Mouse (Mus musculus) kidney, postnatal 0 days (tissue): Measurements from ENCODE around the gene Dars. TPM values are rescaled to one million over a fixed set of nuclear protein-coding genes. Genes with fewer than 3 reads are reported as not detected.
A peak's percentile ranks its signal among the peaks of the same experiment; 100 is the strongest.

Experiments used
- ATAC-seq: fragments of 200-750 bp; cut with Nextera tagmentation; replicated peaks from 2 replicates; pipeline ENCODE4 v1.8.0; 2017; ENCODE audit warnings: low read depth, moderate number of reproducible peaks, moderate TSS enrichment, moderate library complexity; ENCODE audit not compliant: low FRiP score
- DNase-seq: peaks from one replicate; pipeline ENCODE4 v3.0.0-alpha.2; 2016; ENCODE audit warnings: low spot score
- H3K27ac ChIP-seq: fragments of 300-500 bp; sonication (generic); 2 replicates; pipeline ENCODE4 v1.5.1; 2014; ENCODE audit warnings: mild to moderate bottlenecking
- H3K27me3 ChIP-seq: fragments of 300-500 bp; sonication (generic); 2 replicates; pipeline ENCODE4 v1.6.1; 2014; ENCODE audit warnings: low read length, mixed read lengths; ENCODE audit not compliant: insufficient read depth
- H3K36me3 ChIP-seq: fragments of 300-500 bp; sonication (generic); 2 replicates; pipeline ENCODE4 v1.6.1; 2014; ENCODE audit warnings: low read length, mixed read lengths; ENCODE audit not compliant: insufficient read depth
- H3K4me1 ChIP-seq: fragments of 300-500 bp; sonication (generic); replicated peaks from 2 replicates; pipeline ENCODE4 v1.6.1; 2014; ENCODE audit warnings: antibody characterized with exemption, low read length, mixed read lengths; ENCODE audit not compliant: insufficient read depth
- H3K4me2 ChIP-seq: fragments of 300-500 bp; sonication (generic); 2 replicates; pipeline ENCODE4 v1.6.1; 2014; ENCODE audit warnings: mild to moderate bottlenecking, low read length, moderate library complexity, mixed read lengths
- H3K4me3 ChIP-seq: fragments of 300-500 bp; sonication (generic); replicated peaks from 2 replicates; pipeline ENCODE4 v1.5.1; 2014; ENCODE audit warnings: low read depth, low read length
- H3K9ac ChIP-seq: fragments of 300-500 bp; sonication (generic); 2 replicates; pipeline ENCODE4 v1.6.1; 2014; ENCODE audit warnings: low read depth, low read length
- H3K9me3 ChIP-seq: fragments of 300-500 bp; sonication (generic); replicated peaks from 2 replicates; pipeline ENCODE4 v1.6.1; 2016; ENCODE audit warnings: low read length, inconsistent platforms, mixed read lengths
- CTCF ChIP-seq: IDR thresholded peaks from 2 replicates; pipeline ENCODE4 v1.5.1; 2016; ENCODE audit warnings: antibody characterized with exemption, low read depth, mild to moderate bottlenecking, moderate library complexity
- WGBS: fragments of 180-500 bp; shearing (Covaris S2); extraction: QIAGEN DNeasy Blood & Tissue Kit; methylation state at CpG from one replicate; pipeline ENCODE4 v1.1.7; 2014; 5-methylcytosine and 5-hydroxymethylcytosine counted together
- polyA plus RNA-seq: library from polyadenylated mRNA; unstranded; fragments of >200 nt; fragmentation: Nextera tagmentation; extraction: Ambion mirVana; gene quantifications from 2 replicates; pipeline ENCODE4 v1.2.1, GENCODE M21; 2015

The Dars gene
- polyA plus RNA-seq, 1 experiment from 2014 or later: 142 TPM

DNA sequence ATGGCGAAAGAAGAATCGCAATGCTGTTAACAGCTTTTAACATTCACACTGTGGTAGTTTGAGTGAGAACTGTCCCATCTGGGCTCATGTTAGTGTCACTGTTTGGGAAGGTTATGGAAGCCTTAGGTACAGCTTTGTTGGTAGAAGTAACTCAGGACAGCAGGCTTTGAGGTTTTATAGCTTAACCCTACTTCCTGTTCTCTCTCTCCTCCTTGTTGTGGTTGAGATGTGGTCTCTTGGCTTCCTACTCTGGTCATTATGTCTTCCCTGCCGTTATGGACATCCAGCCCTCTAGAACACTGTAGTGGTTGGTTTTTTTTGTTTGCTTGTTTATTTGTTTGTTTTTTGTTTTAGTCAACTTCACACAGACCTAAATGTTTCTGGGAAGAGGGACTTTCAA, 18.8 kb upstream of the Dars start:
- Histone ChIP-seq H3K4me3 (no peak overlapping the region), H3K4me2 (no peak overlapping the region), H3K9ac (no peak overlapping the region), H3K27me3 (no peaks in the 10 kb centered on the region), H3K9me3 (no peaks in the 10 kb centered on the region), H3K4me1 (no peaks in the 10 kb centered on the region), H3K36me3 (no peaks in the 10 kb centered on the region), H3K27ac (no peak overlapping the region)
- no peak for TF ChIP-seq CTCF
- 69% methylated on average over 3 of the region's 3 CpGs for WGBS
- no peak for DNase-seq
- no peak for ATAC-seq

DNA sequence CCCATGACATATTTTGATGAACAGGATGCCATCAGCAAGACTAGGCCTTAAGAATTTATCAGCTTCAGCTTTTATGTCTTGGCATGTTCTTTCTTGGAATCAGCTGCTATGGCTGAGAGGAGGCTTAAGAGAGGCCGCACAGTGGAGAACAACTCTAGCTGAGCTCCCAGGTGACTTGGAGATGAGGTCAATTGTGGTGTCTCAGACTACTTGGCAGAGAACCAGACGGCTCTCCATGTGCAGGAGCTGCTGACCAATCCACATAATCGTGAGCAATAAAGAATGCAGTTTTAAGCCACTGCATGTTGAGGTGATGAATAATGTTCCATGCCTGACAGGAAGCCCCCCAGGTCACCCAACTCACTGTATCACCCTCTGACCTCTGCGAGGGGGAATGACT, 18.4 kb upstream of the Dars start:
- no peaks in the 10 kb centered on the region for H3K4me1 ChIP-seq
- H3K9me3 ChIP-seq: no peaks in the 10 kb centered on the region
- H3K4me2 ChIP-seq: no peak overlapping the region
- no peaks in the 10 kb centered on the region for H3K36me3 ChIP-seq
- DNase-seq (no peak), ATAC-seq (no peak)
- H3K9ac ChIP-seq: no peak overlapping the region
- no peaks in the 10 kb centered on the region for H3K27me3 ChIP-seq
- no peak overlapping the region for H3K27ac ChIP-seq
- no peak for TF ChIP-seq CTCF
- WGBS: 48% methylated on average over 4 of the region's 4 CpGs
- H3K4me3 ChIP-seq: no peak overlapping the region

DNA sequence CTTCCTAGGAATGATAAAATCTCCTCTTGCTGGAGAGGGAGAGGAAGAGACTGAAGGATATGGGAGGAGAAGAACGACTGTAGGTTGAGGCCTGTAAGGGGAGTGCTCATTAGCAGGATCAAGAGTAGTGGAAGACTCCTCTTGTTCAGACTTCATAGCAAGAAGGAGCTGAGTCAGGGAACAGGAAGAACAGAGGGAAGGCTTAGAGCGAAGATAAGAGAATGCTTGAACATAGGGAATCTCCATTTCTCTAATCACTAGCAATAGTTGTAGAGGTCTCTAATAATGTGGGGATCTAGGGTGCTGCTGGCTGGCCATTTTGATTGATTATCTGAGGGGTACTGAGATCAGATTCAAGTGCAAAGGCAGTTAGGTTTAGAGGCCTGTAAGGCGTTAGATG, 7.8 kb upstream of the Dars start:
- no peaks in the 10 kb centered on the region for H3K27me3 ChIP-seq
- H3K4me1 ChIP-seq: no peaks in the 10 kb centered on the region
- no peak overlapping the region for H3K4me2 ChIP-seq
- 88% methylated on average over 3 of the region's 3 CpGs for WGBS
- no peak overlapping the region for H3K27ac ChIP-seq
- no peak overlapping the region for H3K9ac ChIP-seq
- DNase-seq: no peak
- no peak for TF ChIP-seq CTCF
- ATAC-seq: no peak
- H3K4me3 ChIP-seq: no peak overlapping the region
- H3K9me3 ChIP-seq: no peaks in the 10 kb centered on the region
- no peaks in the 10 kb centered on the region for H3K36me3 ChIP-seq

DNA sequence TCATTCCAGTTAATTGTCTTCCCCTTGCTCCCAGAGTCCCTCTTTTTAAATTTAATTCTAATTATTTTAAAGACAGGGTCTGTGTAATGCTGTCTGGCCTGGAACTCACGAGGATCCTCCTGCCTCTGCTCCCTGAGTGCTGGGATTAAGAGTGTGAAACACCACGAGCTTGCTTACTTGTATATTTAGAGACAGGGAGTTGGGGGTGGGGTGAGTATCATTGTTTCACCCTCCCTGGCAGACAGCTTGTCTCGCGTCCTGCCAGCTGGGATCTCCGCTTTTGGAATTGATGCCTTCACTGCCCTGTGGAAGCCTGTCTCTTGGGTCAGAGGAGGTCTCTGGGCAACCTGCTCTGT, 343 bp upstream of the Dars start:
- no peak for ATAC-seq
- Histone ChIP-seq H3K4me3 (peak overlapping the region; percentile 73; the same call in 1 of the 2 replicates), H3K4me1 (no peaks in the 10 kb centered on the region), H3K4me2 (peak overlapping the region; percentile 87; the same call in 1 of the 2 replicates), H3K27me3 (no peaks in the 10 kb centered on the region), H3K27ac (peak overlapping the region; percentile 47; the same call in 1 of the 2 replicates), H3K9ac (peak overlapping the region; percentile 96; the same call in 1 of the 2 replicates), H3K9me3 (no peaks in the 10 kb centered on the region), H3K36me3 (0 out of 2 replicates have a peak, but pooled peaks cover 3% of the 10 kb centered on the region)
- 40% methylated on average over 5 of the region's 5 CpGs for WGBS
- TF ChIP-seq CTCF: no peak
- no peak for DNase-seq

DNA sequence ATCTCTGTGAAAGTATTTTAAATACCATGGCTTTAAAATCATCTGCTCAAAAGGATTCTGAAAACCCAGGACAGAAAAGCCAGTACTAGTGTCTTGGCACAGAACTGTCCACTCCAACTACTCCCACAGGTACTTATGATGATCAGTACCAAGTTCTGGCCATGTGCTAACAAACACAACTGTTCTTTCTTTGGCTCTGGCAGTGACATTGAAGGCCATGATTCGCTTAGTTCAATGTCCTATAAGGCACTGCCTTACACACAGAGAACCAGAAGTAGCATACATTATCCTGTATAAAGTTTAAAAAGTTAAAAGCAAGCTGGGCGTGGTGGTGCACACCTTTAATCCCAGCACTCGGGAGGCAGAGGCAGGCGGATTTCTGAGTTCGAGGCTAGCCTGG, 6.0 kb downstream of the Dars start:
- 95% methylated on average over 5 of the region's 5 CpGs for WGBS
- Histone ChIP-seq H3K27ac (no peak overlapping the region), H3K4me3 (no peak overlapping the region), H3K36me3 (0 out of 2 replicates have a peak, but pooled peaks cover 6% of the 10 kb centered on the region), H3K4me2 (no peak overlapping the region), H3K27me3 (no peaks in the 10 kb centered on the region), H3K9me3 (no peaks in the 10 kb centered on the region), H3K4me1 (no peaks in the 10 kb centered on the region), H3K9ac (no peak overlapping the region)
- ATAC-seq (no peak), DNase-seq (no peak)
- no peak for TF ChIP-seq CTCF

DNA sequence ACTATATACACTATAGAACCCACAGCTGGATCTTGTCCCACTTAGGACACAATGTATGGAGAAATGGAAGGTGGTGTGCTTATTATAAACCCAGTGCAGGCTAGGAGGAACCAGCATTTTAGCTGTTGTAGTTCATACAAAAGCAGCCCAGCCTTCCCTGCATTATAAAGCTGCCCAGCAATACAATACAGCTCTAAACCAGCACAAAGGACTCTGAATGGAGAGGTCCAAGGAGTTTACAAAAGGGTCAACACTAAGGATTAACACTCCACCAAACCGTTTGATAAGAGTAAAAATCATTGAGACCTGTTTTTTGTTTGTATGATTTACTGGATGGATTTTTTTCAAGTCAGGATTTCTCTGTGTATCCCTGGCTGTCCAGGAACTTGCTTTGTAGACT, 10.3 kb downstream of the Dars start:
- H3K27ac ChIP-seq: no peak overlapping the region
- H3K9me3 ChIP-seq: no peaks in the 10 kb centered on the region
- H3K4me2 ChIP-seq: no peak overlapping the region
- WGBS: 57% methylated on average over 1 of the region's 1 CpGs
- no peak for DNase-seq
- no peak overlapping the region for H3K4me3 ChIP-seq
- TF ChIP-seq CTCF: no peak
- no peaks in the 10 kb centered on the region for H3K4me1 ChIP-seq
- peaks cover 3% of the 10 kb centered on the region; the same call in 1 of the 2 replicates for H3K36me3 ChIP-seq
- no peaks in the 10 kb centered on the region for H3K27me3 ChIP-seq
- H3K9ac ChIP-seq: no peak overlapping the region
- ATAC-seq: no peak

DNA sequence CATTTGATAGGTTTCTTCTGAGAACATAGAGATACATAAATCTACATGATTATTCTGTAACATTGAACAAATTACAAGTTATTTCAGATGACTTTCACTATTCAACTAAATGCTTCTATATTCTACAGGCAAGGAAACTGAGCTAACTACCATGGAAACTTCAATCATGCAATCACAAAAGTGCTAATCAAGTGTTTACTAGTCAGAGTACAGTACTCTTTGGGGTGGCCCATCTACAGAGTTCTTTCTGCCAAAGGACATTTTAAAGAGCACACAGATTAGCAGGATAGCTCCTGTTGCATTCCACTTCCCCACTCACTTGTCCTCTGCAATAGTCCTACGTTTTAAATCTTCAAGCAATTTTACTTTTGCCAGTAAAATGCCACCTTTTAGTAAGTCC, 11.5 kb downstream of the Dars start:
- ATAC-seq: no peak
- WGBS: 64% methylated on average over 1 of the region's 1 CpGs
- Histone ChIP-seq H3K36me3 (peaks cover 3% of the 10 kb centered on the region; the same call in 1 of the 2 replicates), H3K4me2 (no peak overlapping the region), H3K4me1 (no peaks in the 10 kb centered on the region), H3K9ac (no peak overlapping the region), H3K27me3 (no peaks in the 10 kb centered on the region), H3K27ac (peak overlapping the region; percentile 25; the same call in 1 of the 2 replicates), H3K9me3 (no peaks in the 10 kb centered on the region), H3K4me3 (no peak overlapping the region)
- TF ChIP-seq CTCF: no peak
- no peak for DNase-seq
